Mouse (Mus musculus) midbrain, postnatal 0 days (tissue): Measurements from ENCODE around the gene Tnfaip8l1. TPM values are rescaled to one million over a fixed set of nuclear protein-coding genes. Genes with fewer than 3 reads are reported as not detected.

Experiments
- ATAC-seq: fragments of 200-750 bp; cut with Nextera tagmentation; 2 replicates; pipeline ENCODE4 v1.8.0; 2017; ENCODE audit warnings: moderate number of reproducible peaks, mild to moderate bottlenecking, moderate TSS enrichment, moderate library complexity; ENCODE audit not compliant: low FRiP score
- DNase-seq: peaks from one replicate; pipeline ENCODE4 v3.0.0-alpha.2; 2015; ENCODE audit warnings: low spot score
- H3K27ac ChIP-seq: fragments of 300-500 bp; sonication (generic); 2 replicates; pipeline ENCODE4 v1.5.1; 2014; ENCODE audit warnings: low read depth, mild to moderate bottlenecking, low read length, mixed read lengths
- H3K27me3 ChIP-seq: fragments of 300-500 bp; sonication (generic); 2 replicates; pipeline ENCODE4 v1.6.1; 2014; ENCODE audit warnings: low read length, control low read depth, mixed read lengths; ENCODE audit not compliant: insufficient read depth
- H3K36me3 ChIP-seq: fragments of 300-500 bp; sonication (generic); 2 replicates; pipeline ENCODE4 v1.6.1; 2014; ENCODE audit warnings: low read length, control low read depth, mixed read lengths; ENCODE audit not compliant: insufficient read depth
- H3K4me1 ChIP-seq: fragments of 300-500 bp; sonication (generic); 2 replicates; pipeline ENCODE4 v1.6.1; 2014; ENCODE audit warnings: mild to moderate bottlenecking, control low read depth, antibody characterized with exemption, low read length, mixed read lengths; ENCODE audit not compliant: insufficient read depth
- H3K4me2 ChIP-seq: fragments of 300-500 bp; sonication (generic); 2 replicates; pipeline ENCODE4 v1.6.1; 2014; ENCODE audit warnings: low read depth, mild to moderate bottlenecking, low read length, mixed read lengths; ENCODE audit not compliant: poor library complexity, severe bottlenecking
- H3K4me3 ChIP-seq: fragments of 300-500 bp; sonication (generic); 2 replicates; pipeline ENCODE4 v1.5.1; 2014; ENCODE audit warnings: low read depth, mild to moderate bottlenecking, low read length, moderate library complexity
- H3K9ac ChIP-seq: fragments of 300-500 bp; sonication (generic); replicated peaks from 2 replicates; pipeline ENCODE4 v1.6.1; 2014; ENCODE audit warnings: mild to moderate bottlenecking, low read length, moderate library complexity, mixed read lengths; ENCODE audit not compliant: poor library complexity, severe bottlenecking
- H3K9me3 ChIP-seq: fragments of 300-500 bp; sonication (generic); 2 replicates; pipeline ENCODE4 v1.6.1; 2016; ENCODE audit warnings: low read length, control low read depth
- CTCF ChIP-seq: IDR thresholded peaks from 2 replicates; pipeline ENCODE4 v1.5.1; 2016; ENCODE audit warnings: antibody characterized with exemption, mild to moderate bottlenecking
- WGBS: fragments of 180-500 bp; shearing (Covaris S2); extraction: QIAGEN DNeasy Blood & Tissue Kit; methylation state at CpG from one replicate; pipeline ENCODE4 v1.1.7; 2014; 5-methylcytosine and 5-hydroxymethylcytosine counted together
- polyA plus RNA-seq: library from polyadenylated mRNA; unstranded; fragments of >200 nt; fragmentation: Nextera tagmentation; extraction: Ambion mirVana; gene quantifications from 2 replicates; pipeline ENCODE4 v1.2.1, GENCODE M21; 2015
- total RNA-seq: library from RNA; depleted of rRNA; stranded (reverse); fragments of >200 nt; gene quantifications from 2 replicates; pipeline ENCODE4 v1.2.3, GENCODE M21; 2014

Tnfaip8l1 gene
- total and polyA plus RNA-seq, 2 experiments from 2014 or later: 8.4 to 15.1 TPM

- Histone ChIP-seq H3K4me1 (peaks cover 6% of the 10 kb centered on the region), H3K9ac (no peak overlapping the region), H3K27ac (peak overlapping the region; percentile 51; the same call in 1 of the 2 replicates), H3K36me3 (peaks cover 43% of the 10 kb centered on the region), H3K4me2 (no peak overlapping the region), H3K27me3 (no peaks in the 10 kb centered on the region), H3K4me3 (no peak overlapping the region), H3K9me3 (no peaks in the 10 kb centered on the region)
- DNase-seq (peak; percentile 73), ATAC-seq (no peak)
- no peak for TF ChIP-seq CTCF
- 42% methylated on average over 11 of the region's 11 CpGs for WGBS
Observed at GRCm38 (mm10) chr17:56185281-56186141, 23.2 kb downstream of the Tnfaip8l1 start.

- no peak for ATAC-seq
- DNase-seq: no peak
- Histone ChIP-seq H3K36me3 (peaks cover 82% of the 10 kb centered on the region), H3K4me3 (no peak overlapping the region), H3K27ac (no peak overlapping the region), H3K27me3 (no peaks in the 10 kb centered on the region), H3K9me3 (no peaks in the 10 kb centered on the region), H3K4me2 (no peak overlapping the region), H3K4me1 (no peaks in the 10 kb centered on the region), H3K9ac (no peak overlapping the region)
- WGBS: 85% methylated on average over 6 of the region's 6 CpGs
- no peak for TF ChIP-seq CTCF
Observed at GRCm38 (mm10) chr17:56191266-56191665, 29.0 kb downstream of the Tnfaip8l1 start.

DNA sequence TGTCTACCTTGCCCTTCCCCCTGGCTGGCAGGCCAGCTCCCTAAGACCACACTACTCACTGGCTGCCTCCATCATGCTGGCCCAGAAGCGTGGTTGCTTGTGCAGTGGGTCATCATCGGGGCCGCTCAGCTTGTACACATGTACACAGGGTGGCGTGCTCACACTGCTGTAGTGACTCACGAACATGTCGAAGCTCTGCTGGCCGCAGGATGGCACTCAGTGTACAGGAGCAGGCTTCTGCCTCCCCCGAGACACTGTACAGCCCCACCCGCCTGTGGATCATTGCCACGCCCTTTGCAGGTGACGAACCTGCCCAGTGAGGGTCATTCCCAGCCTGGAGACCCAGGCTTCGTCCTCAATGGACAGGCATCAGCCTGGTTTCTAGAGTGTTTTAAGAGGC is 32.1 kb downstream of the Tnfaip8l1 start:
- no peak for ATAC-seq
- H3K4me2 ChIP-seq: no peak overlapping the region
- no peak overlapping the region for H3K9ac ChIP-seq
- no peak overlapping the region for H3K4me3 ChIP-seq
- TF ChIP-seq CTCF: no peak
- no peaks in the 10 kb centered on the region for H3K27me3 ChIP-seq
- H3K36me3 ChIP-seq: peaks cover 87% of the 10 kb centered on the region
- no peak overlapping the region for H3K27ac ChIP-seq
- no peak for DNase-seq
- 94% methylated on average over 12 of the region's 12 CpGs for WGBS
- H3K9me3 ChIP-seq: no peaks in the 10 kb centered on the region
- no peaks in the 10 kb centered on the region for H3K4me1 ChIP-seq

DNA sequence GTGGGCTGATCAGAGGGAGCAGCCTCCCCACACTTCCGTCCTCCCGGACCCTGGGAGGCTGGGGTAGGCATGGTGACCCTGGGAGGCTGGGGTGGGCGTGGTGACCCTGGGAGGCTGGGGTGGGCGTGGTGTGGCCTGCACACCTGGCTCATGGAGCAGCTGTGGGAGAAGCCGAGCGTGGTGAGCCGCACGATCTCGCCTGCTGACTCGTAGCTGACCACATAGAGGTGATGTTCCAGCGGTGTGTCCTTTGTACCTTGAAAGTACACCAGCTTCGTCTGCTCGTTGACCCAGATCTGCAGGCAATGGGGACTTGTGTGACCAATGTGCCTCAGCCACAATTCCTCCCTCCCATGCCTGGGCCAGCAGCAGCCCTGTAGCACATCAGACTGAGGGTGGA is 32.5 kb downstream of the Tnfaip8l1 start:
- Histone ChIP-seq H3K4me2 (no peak overlapping the region), H3K36me3 (peaks cover 84% of the 10 kb centered on the region), H3K9me3 (no peaks in the 10 kb centered on the region), H3K4me1 (no peaks in the 10 kb centered on the region), H3K27me3 (no peaks in the 10 kb centered on the region), H3K27ac (no peak overlapping the region), H3K4me3 (no peak overlapping the region), H3K9ac (no peak overlapping the region)
- TF ChIP-seq CTCF: no peak
- 91% methylated on average over 13 of the region's 13 CpGs for WGBS
- DNase-seq: no peak
- no peak for ATAC-seq

DNA sequence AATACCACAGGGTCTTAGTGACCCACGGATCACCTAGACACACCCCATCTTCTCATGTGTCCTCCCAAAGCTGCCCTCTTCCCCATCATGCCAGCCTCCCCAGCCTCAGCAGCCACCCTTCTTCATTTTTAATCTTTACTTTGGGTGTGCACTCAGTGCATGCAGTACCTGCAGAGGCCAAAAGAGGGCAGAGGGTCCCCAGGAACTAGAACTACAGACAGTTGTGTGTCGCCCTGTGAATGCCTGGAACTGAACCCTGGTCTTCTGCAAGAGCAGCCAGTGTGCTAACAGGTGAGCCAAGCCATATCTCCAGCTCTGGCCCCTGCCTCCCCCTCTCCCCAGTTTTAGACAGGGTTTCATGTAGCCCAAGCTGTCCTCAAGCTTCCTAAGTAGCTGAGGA is 34.6 kb downstream of the Tnfaip8l1 start:
- DNase-seq (no peak), ATAC-seq (no peak)
- no peaks in the 10 kb centered on the region for H3K4me1 ChIP-seq
- no peak overlapping the region for H3K4me3 ChIP-seq
- no peaks in the 10 kb centered on the region for H3K27me3 ChIP-seq
- no peaks in the 10 kb centered on the region for H3K9me3 ChIP-seq
- H3K9ac ChIP-seq: no peak overlapping the region
- TF ChIP-seq CTCF: peak; percentile 60
- H3K4me2 ChIP-seq: no peak overlapping the region
- peaks cover 82% of the 10 kb centered on the region for H3K36me3 ChIP-seq
- 87% methylated on average over 2 of the region's 2 CpGs for WGBS
- H3K27ac ChIP-seq: no peak overlapping the region

DNA sequence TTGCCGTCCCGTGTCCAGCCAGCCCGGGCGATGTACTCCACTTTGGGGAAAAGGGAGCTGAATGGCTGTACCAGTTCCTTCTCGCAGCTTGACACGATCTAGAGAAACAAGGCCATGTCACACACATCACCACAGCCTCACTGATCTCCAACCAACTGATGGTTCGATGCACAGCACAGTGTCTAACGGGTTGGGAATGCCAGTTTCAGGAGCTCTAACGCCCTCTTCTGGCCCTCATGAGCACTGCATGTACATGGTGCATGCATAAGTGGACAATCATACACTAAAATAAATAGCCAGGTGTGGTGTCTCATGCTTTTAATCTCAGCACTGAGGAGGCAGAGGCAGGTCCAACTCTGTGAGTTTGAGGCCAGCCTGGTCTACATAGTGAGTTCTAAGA is 38.3 kb downstream of the Tnfaip8l1 start:
- no peak for ATAC-seq
- peaks cover 91% of the 10 kb centered on the region for H3K36me3 ChIP-seq
- H3K9ac ChIP-seq: no peak overlapping the region
- H3K27ac ChIP-seq: no peak overlapping the region
- H3K4me2 ChIP-seq: no peak overlapping the region
- no peaks in the 10 kb centered on the region for H3K4me1 ChIP-seq
- no peak for DNase-seq
- no peaks in the 10 kb centered on the region for H3K27me3 ChIP-seq
- H3K4me3 ChIP-seq: no peak overlapping the region
- TF ChIP-seq CTCF: peak; percentile 59
- 81% methylated on average over 9 of the region's 9 CpGs for WGBS
- H3K9me3 ChIP-seq: no peaks in the 10 kb centered on the region
